Mouse (Mus musculus) ZHBTc4 (cell line): ENCODE measurements around the gene Nsd1.
A peak's percentile ranks its signal among the peaks of the same experiment; 100 is the strongest.

ENCODE experiments used
- DNase-seq: peaks from one replicate; pipeline ENCODE4 v3.0.0-alpha.2; 2011; ENCODE audit warnings: low read depth, low spot score

The Nsd1 gene

GRCm38 (mm10) chr13:55252820-55253219 lies 43.2 kb downstream of the Nsd1 start:
- DNase-seq: no peak

- no peak for DNase-seq
Measured at GRCm38 (mm10) chr13:55255052-55255652, 45.6 kb downstream of the Nsd1 start.

- DNase-seq: no peak
Measured at GRCm38 (mm10) chr13:55258651-55259050, 49.1 kb downstream of the Nsd1 start.

GRCm38 (mm10) chr13:55261521-55261920 lies 51.9 kb downstream of the Nsd1 start:
- no peak for DNase-seq

GRCm38 (mm10) chr13:55262096-55262495 lies 52.5 kb downstream of the Nsd1 start:
- no peak for DNase-seq

GRCm38 (mm10) chr13:55277203-55277602 lies 67.6 kb downstream of the Nsd1 start:
- DNase-seq: peak; percentile 64

- DNase-seq: no peak
Measured at GRCm38 (mm10) chr13:55277646-55278045, 68.1 kb downstream of the Nsd1 start.

GRCm38 (mm10) chr13:55288854-55289253 lies 79.3 kb downstream of the Nsd1 start:
- peak; percentile 56 for DNase-seq

GRCm38 (mm10) chr13:55296760-55297159 lies 87.2 kb downstream of the Nsd1 start:
- DNase-seq: no peak

- no peak for DNase-seq
Measured at GRCm38 (mm10) chr13:55300913-55301312, 91.3 kb downstream of the Nsd1 start.

GRCm38 (mm10) chr13:55312028-55312630 lies 102.5 kb downstream of the Nsd1 start:
- no peak for DNase-seq

- DNase-seq: no peak
Measured at GRCm38 (mm10) chr13:55313051-55313450, 103.5 kb downstream of the Nsd1 start.

GRCm38 (mm10) chr13:55314891-55315412 lies 105.4 kb downstream of the Nsd1 start:
- DNase-seq: no peak

GRCm38 (mm10) chr13:55318351-55318750 lies 108.8 kb downstream of the Nsd1 start:
- no peak for DNase-seq

GRCm38 (mm10) chr13:55319931-55320533 lies 110.5 kb downstream of the Nsd1 start, which contains the start of gene Prelid1:
Gene Prelid1 (plus strand): TSS chr13:55320500.
- DNase-seq: no peak

GRCm38 (mm10) chr13:55321434-55322129 lies 112.0 kb downstream of the Nsd1 start, which contains the start of gene Rab24:
Gene Rab24 (minus strand): TSS chr13:55321946.
- peak; percentile 96 for DNase-seq

- peak; percentile 78 for DNase-seq
Measured at GRCm38 (mm10) chr13:55322130-55322825, 112.7 kb downstream of the Nsd1 start.

- peak; percentile 72 for DNase-seq
Measured at GRCm38 (mm10) chr13:55325596-55325995, 116.0 kb downstream of the Nsd1 start.

GRCm38 (mm10) chr13:55327169-55327568 lies 117.6 kb downstream of the Nsd1 start:
- no peak for DNase-seq

- DNase-seq: peak; percentile 93
Measured at GRCm38 (mm10) chr13:55327633-55328032, 118.1 kb downstream of the Nsd1 start.

- no peak for DNase-seq
Measured at GRCm38 (mm10) chr13:55328171-55328570, 118.6 kb downstream of the Nsd1 start.
